Mouse (Mus musculus): ENCODE measurements around the gene Slc16a14. TPM values are rescaled to one million over a fixed set of nuclear protein-coding genes. Genes with fewer than 3 reads are reported as not detected.

The Slc16a14 gene
- polyA plus RNA-seq, 2 experiments, result not detected

DNA sequence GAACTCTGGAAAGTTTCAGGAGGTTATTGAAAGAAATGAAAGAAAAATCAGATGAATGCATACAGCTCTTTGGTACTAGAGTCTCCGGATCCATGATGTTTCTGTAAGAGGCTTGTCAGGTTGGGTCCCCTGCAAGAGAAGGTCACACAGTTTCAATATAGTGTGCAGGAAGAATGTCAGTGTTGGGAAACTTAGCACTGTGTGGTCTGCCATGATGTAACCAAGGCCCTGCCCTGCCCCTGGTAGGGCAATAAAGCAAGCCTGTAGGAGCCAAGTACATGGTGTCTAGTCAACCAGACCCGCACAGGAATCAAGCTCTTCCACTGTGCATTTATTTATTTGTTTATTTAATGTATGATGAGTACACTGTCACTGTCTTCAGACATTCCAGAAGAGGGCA is 5.4 kb upstream of the Slc16a14 start:
- WGBS (ENCODE audit: insufficient replicate concordance), result 59% methylated on average over 2 of the region's 2 CpGs
- no peak overlapping the region for H3K27ac ChIP-seq
- TF ChIP-seq EP300 (IDR thresholded peaks at IDR 0.05; ENCODE audit: low read depth), result no peak
- TF ChIP-seq CTCF (IDR thresholded peaks at IDR 0.05; ENCODE audit: low read depth), result no peak
- ATAC-seq (ENCODE audit: insufficient read depth) (no peak), DNase-seq (ENCODE audit: low read depth in 3 of 3, low spot score in 3 of 3) (no peak)
- no peaks in the 10 kb centered on the region; the same call in 1 of the 2 replicates for H3K27me3 ChIP-seq (ENCODE audit: control insufficient read depth, insufficient read depth, low read length)
- H3K4me3 ChIP-seq (ENCODE audit: insufficient read depth in 1 of 2, low read depth in 2 of 2, low read length in 2 of 2), result no peak overlapping the region
- H3K36me3 ChIP-seq (replicated peaks; ENCODE audit: control insufficient read depth, insufficient read depth, low read depth), result no peaks in the 10 kb centered on the region
- no peaks in the 10 kb centered on the region for H3K4me1 ChIP-seq (replicated peaks; ENCODE audit: control insufficient read depth in 2 of 2, insufficient read depth in 2 of 2, low read length in 1 of 2)
- no peaks in the 10 kb centered on the region for H3K9me3 ChIP-seq (ENCODE audit: control insufficient read depth, low read length)
- no peak overlapping the region for H3K9ac ChIP-seq (replicated peaks)
- no peak overlapping the region for H3K4me2 ChIP-seq (ENCODE audit: low read depth)

DNA sequence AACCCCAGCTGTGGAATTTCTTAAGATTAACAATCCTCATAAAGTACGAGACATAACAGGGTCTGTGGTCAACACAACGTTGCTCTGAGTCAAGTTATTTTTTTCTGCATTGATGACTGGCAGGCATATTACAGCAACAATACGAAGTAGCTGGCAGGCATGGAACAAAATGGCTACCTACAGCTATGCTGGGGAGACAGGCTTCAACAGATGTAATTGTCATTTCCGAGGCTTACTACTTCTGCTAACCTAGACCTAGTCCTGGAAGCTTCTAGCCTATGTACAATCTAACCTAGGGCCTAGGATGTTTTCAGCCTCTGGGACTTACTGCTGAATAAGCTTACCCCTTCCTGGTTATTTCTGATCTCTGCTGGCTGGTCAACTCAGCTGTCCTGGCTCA is 4.5 kb upstream of the Slc16a14 start:
- Histone ChIP-seq H3K4me2 (ENCODE audit: low read depth) (no peak overlapping the region), H3K9me3 (ENCODE audit: control insufficient read depth, low read length) (no peaks in the 10 kb centered on the region), H3K27ac (no peak overlapping the region), H3K36me3 (replicated peaks; ENCODE audit: control insufficient read depth, insufficient read depth, low read depth) (no peaks in the 10 kb centered on the region), H3K9ac (replicated peaks) (no peak overlapping the region), H3K4me3 (ENCODE audit: insufficient read depth in 1 of 2, low read depth in 2 of 2, low read length in 2 of 2) (no peak overlapping the region), H3K4me1 (replicated peaks; ENCODE audit: control insufficient read depth in 2 of 2, insufficient read depth in 2 of 2, low read length in 1 of 2) (no peaks in the 10 kb centered on the region), H3K27me3 (ENCODE audit: control insufficient read depth, insufficient read depth, low read length) (peaks cover 8% of the 10 kb centered on the region)
- DNase-seq (ENCODE audit: low read depth in 3 of 3, low spot score in 3 of 3), result no peak
- ATAC-seq (ENCODE audit: insufficient read depth), result no peak
- no peak for TF ChIP-seq EP300 (IDR thresholded peaks at IDR 0.05; ENCODE audit: low read depth)
- TF ChIP-seq CTCF (IDR thresholded peaks at IDR 0.05; ENCODE audit: low read depth), result no peak
- 39% methylated on average over 4 of the region's 4 CpGs for WGBS (ENCODE audit: insufficient replicate concordance)

DNA sequence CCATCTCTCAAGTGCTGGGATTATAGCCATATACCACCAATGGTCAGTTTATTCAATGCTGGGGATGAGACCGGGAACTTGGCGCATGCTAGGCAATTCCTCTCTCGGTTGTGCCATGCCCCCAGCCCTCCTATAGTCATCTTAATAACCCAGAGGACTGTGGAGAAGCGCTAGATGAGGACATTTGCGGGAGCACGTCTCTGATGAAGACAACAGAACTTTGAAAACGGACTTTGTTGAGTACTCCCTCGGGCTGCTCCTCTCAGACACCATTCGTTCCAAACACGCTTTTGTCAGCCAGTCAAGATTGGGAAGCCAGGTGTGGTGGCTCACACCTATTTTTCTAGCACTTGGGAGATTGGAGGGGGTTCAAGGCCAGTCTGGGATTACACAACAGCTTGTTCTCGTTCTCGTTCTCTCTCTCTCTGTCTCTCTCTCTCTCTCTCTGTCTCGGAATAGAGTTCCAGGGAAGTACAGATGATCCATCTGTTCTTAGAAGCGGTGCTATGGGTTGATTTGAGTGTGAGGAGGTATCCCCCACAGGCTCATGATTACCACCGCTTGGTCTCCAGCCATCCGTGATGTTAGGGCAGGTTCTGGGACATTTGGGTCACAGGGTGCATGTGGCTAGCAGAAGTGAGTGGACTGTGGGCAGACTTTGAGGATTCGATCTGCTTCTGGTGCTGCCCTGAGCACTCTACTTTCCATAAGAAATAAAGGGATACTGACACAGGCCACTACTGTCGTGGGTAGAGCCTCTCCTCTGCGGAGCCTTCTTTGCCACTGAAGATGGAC is 2.0 kb upstream of the Slc16a14 start:
- Histone ChIP-seq H3K4me1 (replicated peaks; ENCODE audit: control insufficient read depth in 2 of 2, insufficient read depth in 2 of 2, low read length in 1 of 2) (no peaks in the 10 kb centered on the region), H3K9ac (replicated peaks) (no peak overlapping the region), H3K9me3 (ENCODE audit: control insufficient read depth, low read length) (no peaks in the 10 kb centered on the region), H3K27ac (no peak overlapping the region), H3K4me3 (ENCODE audit: insufficient read depth in 1 of 2, low read depth in 2 of 2, low read length in 2 of 2) (no peak overlapping the region), H3K27me3 (ENCODE audit: control insufficient read depth, insufficient read depth, low read length) (peaks cover 17% of the 10 kb centered on the region), H3K36me3 (replicated peaks; ENCODE audit: control insufficient read depth, insufficient read depth, low read depth) (no peaks in the 10 kb centered on the region), H3K4me2 (ENCODE audit: low read depth) (no peak overlapping the region)
- WGBS (ENCODE audit: insufficient replicate concordance), result 65% methylated on average over 19 of the region's 19 CpGs
- DNase-seq (ENCODE audit: low read depth in 3 of 3, low spot score in 3 of 3), result no peak
- TF ChIP-seq EP300 (IDR thresholded peaks at IDR 0.05; ENCODE audit: low read depth) (no peak), CTCF (IDR thresholded peaks at IDR 0.05; ENCODE audit: low read depth) (no peak)
- no peak for ATAC-seq (ENCODE audit: insufficient read depth)

DNA sequence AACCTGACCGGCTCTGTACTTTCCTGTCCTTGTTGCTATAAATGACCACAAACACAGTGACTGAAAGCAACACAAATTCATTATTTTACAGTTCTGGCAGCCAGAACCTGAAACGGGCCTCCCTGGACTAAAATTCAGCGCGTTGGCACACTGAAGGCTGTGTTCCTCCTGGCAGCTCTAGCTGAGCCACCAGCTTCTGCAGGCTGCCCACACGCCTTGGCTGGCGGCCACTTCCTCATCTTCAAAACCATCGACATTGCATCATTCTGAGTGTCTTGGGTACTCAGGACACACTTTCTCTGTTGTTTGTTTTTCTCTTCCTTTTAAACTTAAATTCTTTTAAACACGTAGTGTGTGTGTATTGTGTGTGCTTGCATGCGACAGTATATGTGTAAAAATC is 734 bp upstream of the Slc16a14 start:
- no peaks in the 10 kb centered on the region for H3K9me3 ChIP-seq (ENCODE audit: control insufficient read depth, low read length)
- 16% methylated on average over 9 of the region's 9 CpGs for WGBS (ENCODE audit: insufficient replicate concordance)
- no peak overlapping the region for H3K9ac ChIP-seq (replicated peaks)
- DNase-seq (ENCODE audit: low read depth in 3 of 3, low spot score in 3 of 3) (peak in 1 of 3 experiments; percentile 16), ATAC-seq (ENCODE audit: insufficient read depth) (no peak)
- H3K4me1 ChIP-seq (replicated peaks; ENCODE audit: control insufficient read depth in 2 of 2, insufficient read depth in 2 of 2, low read length in 1 of 2), result no peaks in the 10 kb centered on the region
- H3K36me3 ChIP-seq (replicated peaks; ENCODE audit: control insufficient read depth, insufficient read depth, low read depth), result no peaks in the 10 kb centered on the region
- H3K4me3 ChIP-seq (ENCODE audit: insufficient read depth in 1 of 2, low read depth in 2 of 2, low read length in 2 of 2), result no peak overlapping the region
- no peak overlapping the region for H3K27ac ChIP-seq
- no peak for TF ChIP-seq CTCF (IDR thresholded peaks at IDR 0.05; ENCODE audit: low read depth)
- TF ChIP-seq EP300 (IDR thresholded peaks at IDR 0.05; ENCODE audit: low read depth), result no peak
- peaks cover 17% of the 10 kb centered on the region for H3K27me3 ChIP-seq (ENCODE audit: control insufficient read depth, insufficient read depth, low read length)
- H3K4me2 ChIP-seq (ENCODE audit: low read depth), result no peak overlapping the region

- no peaks in the 10 kb centered on the region for H3K9me3 ChIP-seq (ENCODE audit: control insufficient read depth, low read length)
- H3K27ac ChIP-seq, result no peak overlapping the region
- H3K4me2 ChIP-seq (ENCODE audit: low read depth), result peak overlapping the region; percentile 54
- TF ChIP-seq CTCF (IDR thresholded peaks at IDR 0.05; ENCODE audit: low read depth), result no peak
- no peak for TF ChIP-seq EP300 (IDR thresholded peaks at IDR 0.05; ENCODE audit: low read depth)
- H3K9ac ChIP-seq (replicated peaks), result no peak overlapping the region
- H3K27me3 ChIP-seq (ENCODE audit: control insufficient read depth, insufficient read depth, low read length), result peaks cover 17% of the 10 kb centered on the region
- DNase-seq (ENCODE audit: low read depth in 3 of 3, low spot score in 3 of 3) (no peak), ATAC-seq (ENCODE audit: insufficient read depth) (no peak)
- WGBS (ENCODE audit: insufficient replicate concordance), result 4% methylated on average over 12 of the region's 12 CpGs
- no peaks in the 10 kb centered on the region for H3K4me1 ChIP-seq (replicated peaks; ENCODE audit: control insufficient read depth in 2 of 2, insufficient read depth in 2 of 2, low read length in 1 of 2)
- no peaks in the 10 kb centered on the region for H3K36me3 ChIP-seq (replicated peaks; ENCODE audit: control insufficient read depth, insufficient read depth, low read depth)
- H3K4me3 ChIP-seq (ENCODE audit: insufficient read depth in 1 of 2, low read depth in 2 of 2, low read length in 2 of 2), result peak overlapping the region; percentile 15 to 40; a peak in 3 of 4 replicates
Observed at GRCm38 (mm10) chr1:84934151-84934502, 807 bp downstream of the Slc16a14 start.
